Mouse (Mus musculus) embryo, embryonic 11.5 days (tissue): ENCODE measurements around the gene Bag5.

ENCODE experiments used
- DNase-seq: peaks from one replicate; pipeline ENCODE4 v3.0.0-alpha.2; 2012; ENCODE audit warnings: low read depth, low spot score

Gene Bag5

GRCm38 (mm10) chr12:111698346-111698913, 14.6 kb downstream of the Bag5 start:
- DNase-seq: no peak

- DNase-seq: no peak
Observed at GRCm38 (mm10) chr12:111697708-111698107, 15.3 kb downstream of the Bag5 start.

GRCm38 (mm10) chr12:111696239-111696638, 16.8 kb downstream of the Bag5 start:
- no peak for DNase-seq

GRCm38 (mm10) chr12:111694880-111695804, 17.9 kb downstream of the Bag5 start:
- DNase-seq: no peak

GRCm38 (mm10) chr12:111694271-111694781, 18.7 kb downstream of the Bag5 start:
- no peak for DNase-seq

GRCm38 (mm10) chr12:111693341-111694270, 19.5 kb downstream of the Bag5 start:
- DNase-seq: no peak

GRCm38 (mm10) chr12:111692899-111693298, 20.2 kb downstream of the Bag5 start:
- DNase-seq: no peak

GRCm38 (mm10) chr12:111691346-111691872, 21.6 kb downstream of the Bag5 start:
- DNase-seq: no peak

GRCm38 (mm10) chr12:111689426-111689825, 23.6 kb downstream of the Bag5 start:
- DNase-seq: no peak

GRCm38 (mm10) chr12:111688069-111688428, 25.0 kb downstream of the Bag5 start:
- DNase-seq: no peak

- DNase-seq: no peak
Observed at GRCm38 (mm10) chr12:111687350-111688068, 25.5 kb downstream of the Bag5 start.

- DNase-seq: no peak
Observed at GRCm38 (mm10) chr12:111686390-111686789, 26.7 kb downstream of the Bag5 start.

- no peak for DNase-seq
Observed at GRCm38 (mm10) chr12:111682806-111683205, 30.3 kb downstream of the Bag5 start.

- no peak for DNase-seq
Observed at GRCm38 (mm10) chr12:111682003-111682402, 31.1 kb downstream of the Bag5 start.

- DNase-seq: no peak
Observed at GRCm38 (mm10) chr12:111681305-111681704, 31.8 kb downstream of the Bag5 start.

- no peak for DNase-seq
Observed at GRCm38 (mm10) chr12:111680661-111681060, 32.4 kb downstream of the Bag5 start.

GRCm38 (mm10) chr12:111678997-111679396, 34.1 kb downstream of the Bag5 start:
- no peak for DNase-seq

GRCm38 (mm10) chr12:111678670-111678933, 34.5 kb downstream of the Bag5 start:
- no peak for DNase-seq

- DNase-seq: peak; percentile 90
Observed at GRCm38 (mm10) chr12:111677882-111678669, 35.0 kb downstream of the Bag5 start, which contains the start of gene Trmt61a. Trmt61a (plus strand) TSS chr12:111678105.

GRCm38 (mm10) chr12:111677421-111677820, 35.6 kb downstream of the Bag5 start:
- DNase-seq: no peak
